Mouse (Mus musculus): ENCODE measurements around the gene Klk1b1. TPM values are rescaled to one million over a fixed set of nuclear protein-coding genes. Genes with fewer than 3 reads are reported as not detected.
A peak's percentile ranks its signal among the peaks of the same experiment; 100 is the strongest.
"Not testable (repeated sequence)": the region's sequence is repeated elsewhere in the genome, so short reads cannot be mapped to it uniquely, and the experiment has no call there.

The Klk1b1 gene
- total RNA-seq (2021), result not detected
- long read RNA-seq, experiment 1, result 0 reads
- long read RNA-seq, experiment 2, result 0 reads

GRCm38 (mm10) chr7:43966451-43966850, at the start of gene Klk1b1:
Gene Klk1b1 (plus strand): TSS chr7:43966751.
- no peak for DNase-seq

- DNase-seq, result no peak
Measured at GRCm38 (mm10) chr7:43918426-43918825, 48.1 kb upstream of the Klk1b1 start.

GRCm38 (mm10) chr7:43918871-43919270, 47.7 kb upstream of the Klk1b1 start:
- no peak for DNase-seq

- DNase-seq, result peak; percentile 15
Measured at GRCm38 (mm10) chr7:43919559-43920451, 46.7 kb upstream of the Klk1b1 start.

GRCm38 (mm10) chr7:43920582-43920981, 46.0 kb upstream of the Klk1b1 start:
- DNase-seq, result no peak

- DNase-seq, result no peak
Measured at GRCm38 (mm10) chr7:43921087-43921486, 45.5 kb upstream of the Klk1b1 start.

GRCm38 (mm10) chr7:43921941-43922340, 44.6 kb upstream of the Klk1b1 start:
- no peak for DNase-seq

- no peak for DNase-seq
Measured at GRCm38 (mm10) chr7:43925985-43926384, 40.6 kb upstream of the Klk1b1 start.

- DNase-seq, result no peak
Measured at GRCm38 (mm10) chr7:43928521-43928920, 38.0 kb upstream of the Klk1b1 start.

- DNase-seq, result no peak
Measured at GRCm38 (mm10) chr7:43932337-43932736, 34.2 kb upstream of the Klk1b1 start.

GRCm38 (mm10) chr7:43933440-43933839, 33.1 kb upstream of the Klk1b1 start, which contains the start of gene Klk15:
Gene Klk15 (plus strand): TSS chr7:43933740.
- no peak for DNase-seq

GRCm38 (mm10) chr7:43934747-43935146, 31.8 kb upstream of the Klk1b1 start:
- DNase-seq, result no peak

- no peak for DNase-seq
Measured at GRCm38 (mm10) chr7:43936551-43936950, 30.0 kb upstream of the Klk1b1 start.

- not testable (repeated sequence) for DNase-seq
Measured at GRCm38 (mm10) chr7:43942293-43942692, 24.3 kb upstream of the Klk1b1 start.

GRCm38 (mm10) chr7:43944727-43945264, 21.8 kb upstream of the Klk1b1 start:
- DNase-seq, result no peak

GRCm38 (mm10) chr7:43950364-43950763, 16.2 kb upstream of the Klk1b1 start, which contains the start of gene Klk1b8:
Gene Klk1b8 (plus strand): TSS chr7:43950664.
- no peak for DNase-seq

- no peak for DNase-seq
Measured at GRCm38 (mm10) chr7:43952703-43953102, 13.8 kb upstream of the Klk1b1 start.

- DNase-seq, result no peak
Measured at GRCm38 (mm10) chr7:43967058-43967457, 507 bp downstream of the Klk1b1 start.

- no peak for DNase-seq
Measured at GRCm38 (mm10) chr7:43967612-43968011, 1.1 kb downstream of the Klk1b1 start.

GRCm38 (mm10) chr7:43975761-43976160, 9.2 kb downstream of the Klk1b1 start, which contains the start of gene Klk1b9:
Gene Klk1b9 (plus strand): TSS chr7:43976061.
- not testable (repeated sequence) for DNase-seq

GRCm38 (mm10) chr7:43985657-43986056, 19.1 kb downstream of the Klk1b1 start:
- DNase-seq, result no peak

- not testable (repeated sequence) for DNase-seq
Measured at GRCm38 (mm10) chr7:43994821-43995220, 28.3 kb downstream of the Klk1b1 start.

GRCm38 (mm10) chr7:43995577-43995976, 29.0 kb downstream of the Klk1b1 start, which contains the start of gene Klk1b11:
Gene Klk1b11 (plus strand): TSS chr7:43995877.
- DNase-seq, result not testable (repeated sequence)

Measured in gastrocnemius, postnatal 25 days (tissue).